Comparison of ENCODE assay signal across 13 mouse cellular contexts in genomic region chr3:121609090-121609489, GRCm38 (mm10).
DNase-seq lines count a peak whose midpoint lies in the region; ATAC-seq and TF ChIP-seq lines count a peak whose summit lies in the region.
"Had no signal": no experiment of that assay in that cellular context is flagged by ENCODE, and none has a peak within 500 bp of the region (broad histone marks: within the 10 kb centered on the region; RNA-seq: fewer than 3 reads in every experiment).

No protein-coding gene starts in this region.

- WGBS in liver, embryonic 11.5 days, result 56% methylated on average over 7 of the region's 7 CpGs

- no peaks in the 10 kb centered on the region for H3K36me3 ChIP-seq in liver, embryonic 11.5 days (ENCODE audit: control insufficient read depth, insufficient read depth, low read length)
- H3K36me3 ChIP-seq: lung, embryonic 15.5 days; stomach, embryonic 15.5 days had no signal

- intact Hi-C loops in gastrocnemius, adult 2 months (cut with DNase I), result no loop called here

- ATAC-seq in liver, embryonic 11.5 days (replicated peaks; ENCODE audit: low FRiP score), result no peak
- ATAC-seq: intestine, postnatal 0 days had no signal

- no peak overlapping the region for H3K4me3 ChIP-seq in gastrocnemius, adult 2 months
- H3K4me3 ChIP-seq in liver, embryonic 11.5 days (ENCODE audit: low read depth, low read length), result no peak overlapping the region
- H3K4me3 ChIP-seq: lung, embryonic 15.5 days; stomach, embryonic 15.5 days had no signal

- H3K27me3 ChIP-seq in liver, embryonic 11.5 days (replicated peaks; ENCODE audit: control insufficient read depth, insufficient read depth, low read length), result no peaks in the 10 kb centered on the region
- H3K27me3 ChIP-seq: lung, embryonic 15.5 days; stomach, embryonic 15.5 days had no signal

- no peak for TF ChIP-seq CTCF in gastrocnemius, adult 2 months (IDR thresholded peaks at IDR 0.05)

- H3K4me1 ChIP-seq in liver, embryonic 11.5 days (replicated peaks; ENCODE audit: control insufficient read depth, insufficient read depth, low read length), result no peaks in the 10 kb centered on the region

- no peak overlapping the region for H3K4me2 ChIP-seq in liver, embryonic 11.5 days
- H3K4me2 ChIP-seq: lung, embryonic 15.5 days; stomach, embryonic 15.5 days had no signal

- no peaks in the 10 kb centered on the region for H3K9me3 ChIP-seq in liver, embryonic 11.5 days (ENCODE audit: control insufficient read depth, low read length)
- H3K9me3 ChIP-seq: lung, embryonic 15.5 days; stomach, embryonic 15.5 days had no signal

- peak; percentile 68 for DNase-seq in gastrocnemius, adult 2 months
- DNase-seq in gastrocnemius, adult 18-20 months (ENCODE audit: low spot score), result no peak
- DNase-seq in ovary, postnatal 14 days (ENCODE audit: low spot score), result peak; percentile 35
- DNase-seq in ovary, postnatal 10 days (ENCODE audit: low spot score), result no peak
- DNase-seq in kidney, adult 9 months, result peak; percentile 15
- DNase-seq in testis, postnatal 10 days (ENCODE audit: low spot score), result peak; percentile 60
- no peak for DNase-seq in adrenal gland, adult 18-20 months (ENCODE audit: low spot score in 2 of 2)
- DNase-seq in liver, embryonic 11.5 days (ENCODE audit: low spot score), result no peak
- DNase-seq: cerebellum, adult 11 months; midbrain, embryonic 14.5 days had no signal

- no peak overlapping the region for H3K9ac ChIP-seq in liver, embryonic 11.5 days (ENCODE audit: low read depth, low read length)
- H3K9ac ChIP-seq: lung, embryonic 15.5 days; stomach, embryonic 15.5 days had no signal

- H3K27ac ChIP-seq in gastrocnemius, adult 2 months, result no peak overlapping the region
- no peak overlapping the region for H3K27ac ChIP-seq in liver, embryonic 11.5 days (ENCODE audit: low read depth, low read length)
- H3K27ac ChIP-seq: lung, embryonic 15.5 days; stomach, embryonic 15.5 days had no signal

Comparison
In these comparisons a context has a peak if more than half of its experiments do, and no peak if none do; other contexts are left out.
1. DNase-seq: peak in gastrocnemius, adult 2 months (single experiment), ovary, postnatal 14 days (single experiment), kidney, adult 9 months (single experiment) and testis, postnatal 10 days (single experiment); none in gastrocnemius, adult 18-20 months (single experiment), ovary, postnatal 10 days (single experiment), adrenal gland, adult 18-20 months (0 of 2) and liver, embryonic 11.5 days (single experiment).